Mouse (Mus musculus) large intestine, adult 2 months (tissue): Measurements from ENCODE around the gene Gpsm3. TPM values are rescaled to one million over a fixed set of nuclear protein-coding genes. Genes with fewer than 3 reads are reported as not detected.

ENCODE experiments used
- DNase-seq: peaks from one replicate; pipeline ENCODE4 v3.0.0-alpha.2; 2012; ENCODE audit warnings: low read depth, low spot score
- WGBS: fragments of 180-500 bp; shearing (Covaris S2); methylation state at CpG from one replicate; pipeline ENCODE4 v1.1.7; 2018; 5-methylcytosine and 5-hydroxymethylcytosine counted together
- polyA plus RNA-seq: library from polyadenylated mRNA; depleted of rRNA; stranded (reverse); fragments of >200 nt; gene quantifications from 2 replicates; pipeline ENCODE4 v1.2.3, GENCODE M21; 2012

The Gpsm3 gene
- polyA plus RNA-seq, 1 experiment, result 11.8 TPM

GRCm38 (mm10) chr17:34596098-34596497 is 6.5 kb downstream of the Gpsm3 start:
- 64% methylated on average over 8 of the region's 8 CpGs for WGBS
- no peak for DNase-seq

GRCm38 (mm10) chr17:34597566-34598095 is 8.0 kb downstream of the Gpsm3 start, which contains the start of gene Ager:
Gene Ager, plus strand, starts transcription at chr17:34597862.
- 21% methylated on average over 6 of the region's 6 CpGs for whole genome bisulfite sequencing
- no peak for DNase-seq

- 63% methylated on average over 9 of the region's 9 CpGs for whole genome bisulfite sequencing
- DNase-seq, result no peak
Observed at GRCm38 (mm10) chr17:34599891-34600290, 10.3 kb downstream of the Gpsm3 start.

- no peak for DNase-seq
- 73% methylated on average over 12 of the region's 12 CpGs for WGBS
Observed at GRCm38 (mm10) chr17:34601796-34602195, 12.2 kb downstream of the Gpsm3 start.

GRCm38 (mm10) chr17:34603375-34604060 is 13.9 kb downstream of the Gpsm3 start, which contains the start of gene Rnf5:
Gene Rnf5, minus strand, starts transcription at chr17:34603690.
- under 1% methylated on average over 30 of the region's 30 CpGs for WGBS
- DNase-seq, result peak; percentile 100

- WGBS, result under 1% methylated on average over 35 of the region's 35 CpGs
- DNase-seq, result peak; percentile 98
Observed at GRCm38 (mm10) chr17:34604061-34604508, 14.5 kb downstream of the Gpsm3 start, which contains the start of gene Agpat1. Gene Agpat1, plus strand, starts transcription at chr17:34604262.

- DNase-seq, result no peak
- WGBS, result 7% methylated on average over 24 of the region's 24 CpGs
Observed at GRCm38 (mm10) chr17:34604511-34605237, 15.1 kb downstream of the Gpsm3 start.

- WGBS, result under 1% methylated on average over 30 of the region's 30 CpGs
- no peak for DNase-seq
Observed at GRCm38 (mm10) chr17:34605609-34606008, 16.0 kb downstream of the Gpsm3 start.

- DNase-seq, result no peak
Observed at GRCm38 (mm10) chr17:34606186-34607039, 16.8 kb downstream of the Gpsm3 start.

GRCm38 (mm10) chr17:34607997-34608396 is 18.4 kb downstream of the Gpsm3 start:
- no peak for DNase-seq
- WGBS, result 26% methylated on average over 7 of the region's 7 CpGs

More at GRCm38 (mm10) chr17:34606186-34607039, 16.8 kb downstream of the Gpsm3 start:
- 4% methylated on average over 32 of the region's 32 CpGs for WGBS

GRCm38 (mm10) chr17:34611050-34611449 is 21.4 kb downstream of the Gpsm3 start:
- WGBS, result 92% methylated on average over 8 of the region's 8 CpGs
- no peak for DNase-seq

- no peak for DNase-seq
- 81% methylated on average over 11 of the region's 11 CpGs for WGBS
Observed at GRCm38 (mm10) chr17:34613054-34613645, 23.5 kb downstream of the Gpsm3 start.

GRCm38 (mm10) chr17:34613830-34614229 is 24.2 kb downstream of the Gpsm3 start:
- DNase-seq, result no peak
- 87% methylated on average over 10 of the region's 10 CpGs for WGBS

- no peak for DNase-seq
- 86% methylated on average over 6 of the region's 6 CpGs for WGBS
Observed at GRCm38 (mm10) chr17:34615871-34616270, 26.3 kb downstream of the Gpsm3 start, which contains the start of gene Egfl8. Gene Egfl8, minus strand, starts transcription at chr17:34615971.

- peak; percentile 69 for DNase-seq
- 12% methylated on average over 6 of the region's 6 CpGs for WGBS
Observed at GRCm38 (mm10) chr17:34618999-34619398, 29.4 kb downstream of the Gpsm3 start.

GRCm38 (mm10) chr17:34621006-34621405 is 31.4 kb downstream of the Gpsm3 start:
- WGBS, result 31% methylated on average over 8 of the region's 8 CpGs
- peak; percentile 42 for DNase-seq

GRCm38 (mm10) chr17:34623161-34623560 is 33.6 kb downstream of the Gpsm3 start:
- DNase-seq, result no peak

GRCm38 (mm10) chr17:34624981-34625380 is 35.4 kb downstream of the Gpsm3 start:
- WGBS, result 92% methylated on average over 3 of the region's 3 CpGs
- DNase-seq, result no peak

More at GRCm38 (mm10) chr17:34623161-34623560, 33.6 kb downstream of the Gpsm3 start:
- WGBS, result 78% methylated on average over 9 of the region's 9 CpGs
